ENCODE assay signal across 16 mouse cellular contexts in genomic region chr5:73331002-73331401, GRCm38 (mm10). TPM values are rescaled to one million over a fixed set of nuclear protein-coding genes. Genes with fewer than 3 reads are reported as not detected.
DNase-seq lines count a peak whose midpoint lies in the region; ATAC-seq and TF ChIP-seq lines count a peak whose summit lies in the region.
"Had no signal": no experiment of that assay in that cellular context is flagged by ENCODE, and none has a peak within 500 bp of the region (broad histone marks: within the 10 kb centered on the region; RNA-seq: fewer than 3 reads in every experiment).

No protein-coding gene starts in this region.

- DNase-seq in forebrain, embryonic 10.5 days (ENCODE audit: extremely low spot score, low spot score): no peak
- peak; percentile 52 for DNase-seq in lung, postnatal 0 days (ENCODE audit: low spot score)
- DNase-seq in lung, postnatal 14 days: no peak
- DNase-seq in midbrain, embryonic 10.5 days (ENCODE audit: low spot score): no peak
- DNase-seq: cerebellum, postnatal 14 days; kidney, adult 8-10 months; thymus, adult 2 months had no signal

- H3K27ac ChIP-seq in forebrain, embryonic 12.5 days: no peak overlapping the region
- H3K27ac ChIP-seq in forebrain, embryonic 10.5 days: no peak overlapping the region
- no peak overlapping the region for H3K27ac ChIP-seq in lung, postnatal 0 days (ENCODE audit: low read length)
- no peak overlapping the region for H3K27ac ChIP-seq in hindbrain, embryonic 16.5 days (ENCODE audit: low read depth, low read length)
- H3K27ac ChIP-seq in neural tube, embryonic 15.5 days (replicated peaks): 0 out of 2 replicates have a peak overlapping the region, but pooled peaks have one; percentile 2
- no peak overlapping the region for H3K27ac ChIP-seq in midbrain, embryonic 10.5 days (replicated peaks)
- H3K27ac ChIP-seq in forebrain, embryonic 16.5 days (ENCODE audit: low read length): no peak overlapping the region
- H3K27ac ChIP-seq: forebrain, embryonic 13.5 days; heart, embryonic 13.5 days; limb, embryonic 13.5 days; liver, embryonic 15.5 days had no signal

- no peaks in the 10 kb centered on the region for H3K27me3 ChIP-seq in forebrain, embryonic 12.5 days
- H3K27me3 ChIP-seq in forebrain, embryonic 10.5 days (ENCODE audit: poor library complexity, severe bottlenecking): no peaks in the 10 kb centered on the region
- no peaks in the 10 kb centered on the region for H3K27me3 ChIP-seq in lung, postnatal 0 days (replicated peaks; ENCODE audit: insufficient read depth, low read length)
- H3K27me3 ChIP-seq in hindbrain, embryonic 16.5 days (replicated peaks; ENCODE audit: control insufficient read depth, insufficient read depth, low read length): no peaks in the 10 kb centered on the region
- no peaks in the 10 kb centered on the region for H3K27me3 ChIP-seq in neural tube, embryonic 15.5 days (replicated peaks)
- H3K27me3 ChIP-seq in midbrain, embryonic 10.5 days (ENCODE audit: low read depth, poor library complexity, severe bottlenecking): no peaks in the 10 kb centered on the region
- no peaks in the 10 kb centered on the region for H3K27me3 ChIP-seq in forebrain, embryonic 16.5 days (replicated peaks; ENCODE audit: control insufficient read depth, insufficient read depth, low read length)
- H3K27me3 ChIP-seq: forebrain, embryonic 13.5 days; heart, embryonic 13.5 days; limb, embryonic 13.5 days had no signal

- no peak overlapping the region for H3K9ac ChIP-seq in forebrain, embryonic 12.5 days
- H3K9ac ChIP-seq in lung, postnatal 0 days (replicated peaks; ENCODE audit: low read depth): no peak overlapping the region
- no peak overlapping the region for H3K9ac ChIP-seq in hindbrain, embryonic 16.5 days (ENCODE audit: low read depth, low read length)
- H3K9ac ChIP-seq in neural tube, embryonic 15.5 days (replicated peaks): no peak overlapping the region
- H3K9ac ChIP-seq in forebrain, embryonic 16.5 days (replicated peaks; ENCODE audit: low read depth, low read length): no peak overlapping the region
- H3K9ac ChIP-seq: forebrain, embryonic 13.5 days; heart, embryonic 13.5 days; limb, embryonic 13.5 days; liver, embryonic 15.5 days had no signal

- ATAC-seq in forebrain, embryonic 12.5 days (ENCODE audit: low FRiP score): peak; percentile 14; the same call in 1 of the 2 replicates
- ATAC-seq in lung, postnatal 0 days: peak; percentile 68
- ATAC-seq in hindbrain, embryonic 16.5 days: peak; percentile 34; the same call in 1 of the 2 replicates
- ATAC-seq in neural tube, embryonic 15.5 days (ENCODE audit: low FRiP score): peak; percentile 38; the same call in 1 of the 2 replicates
- ATAC-seq in forebrain, embryonic 16.5 days: no peak
- ATAC-seq: activated CD4-positive, CD25-positive, alpha-beta regulatory T cell, adult 4 months; forebrain, embryonic 13.5 days had no signal

- H3K4me1 ChIP-seq in forebrain, embryonic 12.5 days: 0 out of 2 replicates have a peak, but pooled peaks cover 8% of the 10 kb centered on the region
- H3K4me1 ChIP-seq in forebrain, embryonic 10.5 days: peaks cover 4% of the 10 kb centered on the region; the same call in 1 of the 2 replicates
- no peaks in the 10 kb centered on the region; the same call in 1 of the 2 replicates for H3K4me1 ChIP-seq in lung, postnatal 0 days (ENCODE audit: insufficient read depth, low read depth, low read length)
- H3K4me1 ChIP-seq in hindbrain, embryonic 16.5 days (ENCODE audit: control insufficient read depth, insufficient read depth, low read depth, low read length): no peaks in the 10 kb centered on the region
- H3K4me1 ChIP-seq in neural tube, embryonic 15.5 days: peaks cover 6% of the 10 kb centered on the region
- H3K4me1 ChIP-seq in midbrain, embryonic 10.5 days: no peaks in the 10 kb centered on the region
- no peaks in the 10 kb centered on the region for H3K4me1 ChIP-seq in forebrain, embryonic 16.5 days (replicated peaks; ENCODE audit: control insufficient read depth, insufficient read depth, low read length)

- H3K4me3 ChIP-seq in forebrain, embryonic 12.5 days (replicated peaks): no peak overlapping the region
- no peak overlapping the region for H3K4me3 ChIP-seq in forebrain, embryonic 10.5 days
- no peak overlapping the region for H3K4me3 ChIP-seq in lung, postnatal 0 days (ENCODE audit: low read depth, low read length)
- H3K4me3 ChIP-seq in hindbrain, embryonic 16.5 days (ENCODE audit: low read length): no peak overlapping the region
- no peak overlapping the region for H3K4me3 ChIP-seq in neural tube, embryonic 15.5 days (replicated peaks)
- no peak overlapping the region for H3K4me3 ChIP-seq in midbrain, embryonic 10.5 days
- no peak overlapping the region for H3K4me3 ChIP-seq in forebrain, embryonic 16.5 days (replicated peaks; ENCODE audit: low read length)
- H3K4me3 ChIP-seq: forebrain, embryonic 13.5 days; heart, embryonic 13.5 days; limb, embryonic 13.5 days; liver, embryonic 15.5 days had no signal

- no peak overlapping the region for H3K4me2 ChIP-seq in forebrain, embryonic 12.5 days
- H3K4me2 ChIP-seq in lung, postnatal 0 days (replicated peaks; ENCODE audit: low read depth, low read length): no peak overlapping the region
- H3K4me2 ChIP-seq in hindbrain, embryonic 16.5 days (ENCODE audit: low read length): no peak overlapping the region
- H3K4me2 ChIP-seq in neural tube, embryonic 15.5 days: no peak overlapping the region
- no peak overlapping the region for H3K4me2 ChIP-seq in forebrain, embryonic 16.5 days (ENCODE audit: low read length)
- H3K4me2 ChIP-seq: forebrain, embryonic 13.5 days; heart, embryonic 13.5 days; limb, embryonic 13.5 days; liver, embryonic 15.5 days had no signal

- H3K36me3 ChIP-seq in forebrain, embryonic 12.5 days (replicated peaks): no peaks in the 10 kb centered on the region
- no peaks in the 10 kb centered on the region for H3K36me3 ChIP-seq in forebrain, embryonic 10.5 days (replicated peaks)
- no peaks in the 10 kb centered on the region for H3K36me3 ChIP-seq in lung, postnatal 0 days (ENCODE audit: insufficient read depth, low read length)
- H3K36me3 ChIP-seq in hindbrain, embryonic 16.5 days (ENCODE audit: control insufficient read depth, insufficient read depth, low read length): peaks cover 2% of the 10 kb centered on the region; the same call in 1 of the 2 replicates
- H3K36me3 ChIP-seq in neural tube, embryonic 15.5 days: 0 out of 2 replicates have a peak, but pooled peaks cover 4% of the 10 kb centered on the region
- H3K36me3 ChIP-seq in midbrain, embryonic 10.5 days: no peaks in the 10 kb centered on the region
- 0 out of 2 replicates have a peak, but pooled peaks cover 2% of the 10 kb centered on the region for H3K36me3 ChIP-seq in forebrain, embryonic 16.5 days (ENCODE audit: control insufficient read depth, insufficient read depth)
- H3K36me3 ChIP-seq: limb, embryonic 13.5 days; liver, embryonic 15.5 days had no signal

- H3K9me3 ChIP-seq in forebrain, embryonic 12.5 days: no peaks in the 10 kb centered on the region
- no peaks in the 10 kb centered on the region for H3K9me3 ChIP-seq in forebrain, embryonic 10.5 days
- H3K9me3 ChIP-seq in lung, postnatal 0 days (ENCODE audit: low read length): no peaks in the 10 kb centered on the region
- H3K9me3 ChIP-seq in hindbrain, embryonic 16.5 days (ENCODE audit: control insufficient read depth, low read length): no peaks in the 10 kb centered on the region
- no peaks in the 10 kb centered on the region for H3K9me3 ChIP-seq in neural tube, embryonic 15.5 days (replicated peaks)
- H3K9me3 ChIP-seq in midbrain, embryonic 10.5 days (replicated peaks): no peaks in the 10 kb centered on the region
- no peaks in the 10 kb centered on the region for H3K9me3 ChIP-seq in forebrain, embryonic 16.5 days (ENCODE audit: control insufficient read depth, low read length)
- H3K9me3 ChIP-seq: forebrain, embryonic 13.5 days; heart, embryonic 13.5 days; limb, embryonic 13.5 days; liver, embryonic 15.5 days had no signal

- WGBS in forebrain, embryonic 12.5 days: 67% methylated on average over 4 of the region's 4 CpGs
- WGBS in forebrain, embryonic 10.5 days: 76% methylated on average over 4 of the region's 4 CpGs
- 20% methylated on average over 4 of the region's 4 CpGs for WGBS in lung, postnatal 0 days
- WGBS in hindbrain, embryonic 16.5 days: 49% methylated on average over 4 of the region's 4 CpGs
- 7% methylated on average over 4 of the region's 4 CpGs for WGBS in neural tube, embryonic 15.5 days
- 77% methylated on average over 4 of the region's 4 CpGs for WGBS in midbrain, embryonic 10.5 days
- 61% methylated on average over 4 of the region's 4 CpGs for WGBS in forebrain, embryonic 16.5 days

- TF ChIP-seq CTCF in lung, postnatal 0 days (IDR thresholded peaks at IDR 0.05): no peak

- no peak for TF ChIP-seq EP300 in lung, postnatal 0 days (IDR thresholded peaks at IDR 0.05)

RNA-seq across cellular contexts. Expression of gene Ociad2, which starts 9.8 kb away (rescaled TPM):
- 11.9 and 12.1 TPM in 2 replicates for polyA plus RNA-seq in forebrain, embryonic 12.5 days (2016; fragmentation: Nextera tagmentation; extraction: Ambion mirVana)
- 8.7 and 9.8 TPM in 2 replicates for polyA plus RNA-seq in forebrain, embryonic 10.5 days (2016; fragmentation: Nextera tagmentation; extraction: Ambion mirVana)
- polyA plus RNA-seq in lung, postnatal 0 days (2015; fragmentation: Nextera tagmentation; extraction: Ambion mirVana): 35.9 and 47.2 TPM in 2 replicates
- polyA plus RNA-seq in hindbrain, embryonic 16.5 days (2015; fragmentation: Nextera tagmentation; extraction: Ambion mirVana): 26.6 and 27.4 TPM in 2 replicates
- 25.4 and 35.8 TPM in 2 replicates for polyA plus RNA-seq in neural tube, embryonic 15.5 days (2015; fragmentation: Nextera tagmentation; extraction: Ambion mirVana)
- 10.2 and 14.6 TPM in 2 replicates for polyA plus RNA-seq in midbrain, embryonic 10.5 days (2016; fragmentation: Nextera tagmentation; extraction: Ambion mirVana)
- 21.5 and 22.6 TPM in 2 replicates for polyA plus RNA-seq in forebrain, embryonic 16.5 days (2015; fragmentation: Nextera tagmentation; extraction: Ambion mirVana)

RNA-seq across cellular contexts. Expression of gene Ociad1, which starts 38.4 kb away (rescaled TPM):
- 182 and 191 TPM in 2 replicates for polyA plus RNA-seq in forebrain, embryonic 12.5 days (2016; fragmentation: Nextera tagmentation; extraction: Ambion mirVana)
- 161 and 163 TPM in 2 replicates for polyA plus RNA-seq in forebrain, embryonic 10.5 days (2016; fragmentation: Nextera tagmentation; extraction: Ambion mirVana)
- polyA plus RNA-seq in lung, postnatal 0 days (2015; fragmentation: Nextera tagmentation; extraction: Ambion mirVana): 177 and 179 TPM in 2 replicates
- 352 and 402 TPM in 2 replicates for polyA plus RNA-seq in hindbrain, embryonic 16.5 days (2015; fragmentation: Nextera tagmentation; extraction: Ambion mirVana)
- 376 and 411 TPM in 2 replicates for polyA plus RNA-seq in neural tube, embryonic 15.5 days (2015; fragmentation: Nextera tagmentation; extraction: Ambion mirVana)
- 164 TPM in 2 replicates for polyA plus RNA-seq in midbrain, embryonic 10.5 days (2016; fragmentation: Nextera tagmentation; extraction: Ambion mirVana)
- 296 and 323 TPM in 2 replicates for polyA plus RNA-seq in forebrain, embryonic 16.5 days (2015; fragmentation: Nextera tagmentation; extraction: Ambion mirVana)
